Mouse (Mus musculus): ENCODE results near the gene Rgs9. TPM values are rescaled to one million over a fixed set of nuclear protein-coding genes. Genes with fewer than 3 reads are reported as not detected.

Rgs9 gene
- polyA plus RNA-seq, 1 experiment = 1.8 TPM

DNA sequence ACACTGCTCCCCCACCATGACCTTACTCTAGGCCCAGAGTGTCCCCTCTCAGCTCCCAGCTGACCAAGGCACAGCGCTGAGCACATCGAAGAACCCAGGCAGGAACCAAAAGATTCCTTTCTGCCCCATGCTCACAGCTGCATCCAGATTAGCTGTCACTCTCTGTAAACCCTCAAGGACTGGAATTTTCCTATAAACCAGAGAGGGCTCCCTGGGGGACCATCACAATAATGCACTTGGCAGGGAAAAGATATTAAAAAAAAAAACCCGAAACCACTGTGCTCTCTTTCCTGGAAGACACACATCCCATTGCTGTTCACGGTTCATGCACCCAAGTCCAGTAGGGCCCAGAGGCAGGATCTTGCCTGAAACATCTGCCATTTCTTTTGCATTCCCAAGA is 31.4 kb upstream of the Rgs9 start:
- peaks cover 3% of the 10 kb centered on the region; the same call in 1 of the 2 replicates for H3K4me1 ChIP-seq (ENCODE audit: control insufficient read depth, insufficient read depth, insufficient read length)
- no peak overlapping the region for H3K27ac ChIP-seq (ENCODE audit: insufficient read depth, low read length)
- TF ChIP-seq POLR2A (IDR thresholded peaks at IDR 0.05; ENCODE audit: low read depth, low read length) = no peak
- TF ChIP-seq CTCF (IDR thresholded peaks at IDR 0.05; ENCODE audit: extremely low read depth, insufficient read depth, insufficient read length, insufficient replicate concordance) = no peak
- 72% methylated on average over 4 of the region's 4 CpGs for WGBS
- no peak overlapping the region for H3K4me3 ChIP-seq (ENCODE audit: extremely low read depth, insufficient read depth, insufficient read length)
- H3K36me3 ChIP-seq (ENCODE audit: control insufficient read depth, insufficient read depth, low read length) = no peaks in the 10 kb centered on the region
- no peak for DNase-seq (ENCODE audit: low read depth in 1 of 2, low spot score in 2 of 2)
- no peaks in the 10 kb centered on the region for H3K27me3 ChIP-seq (ENCODE audit: control insufficient read depth, insufficient read depth, low read length)

DNA sequence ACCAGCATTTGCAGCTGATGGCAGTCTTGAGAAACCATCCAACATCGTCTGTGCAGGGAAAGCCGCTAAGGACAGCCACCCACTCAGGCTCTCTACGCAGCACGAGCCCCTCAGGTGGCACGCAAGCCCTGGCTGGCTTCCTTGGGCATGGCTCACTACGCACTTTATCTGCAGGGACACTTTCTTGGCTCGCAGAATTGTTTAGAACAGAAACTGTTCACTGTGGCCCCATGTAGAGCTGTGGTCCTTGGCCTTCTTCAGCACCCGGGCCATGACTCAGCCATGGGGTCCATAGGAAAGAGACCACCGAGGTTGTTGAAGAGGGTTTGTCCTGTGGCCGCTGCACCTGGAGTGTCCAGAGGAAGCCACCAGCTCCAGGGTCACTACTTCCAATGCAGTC is 30.0 kb upstream of the Rgs9 start:
- H3K36me3 ChIP-seq (ENCODE audit: control insufficient read depth, insufficient read depth, low read length) = no peaks in the 10 kb centered on the region
- no peaks in the 10 kb centered on the region for H3K27me3 ChIP-seq (ENCODE audit: control insufficient read depth, insufficient read depth, low read length)
- no peak for TF ChIP-seq POLR2A (IDR thresholded peaks at IDR 0.05; ENCODE audit: low read depth, low read length)
- no peak for TF ChIP-seq CTCF (IDR thresholded peaks at IDR 0.05; ENCODE audit: extremely low read depth, insufficient read depth, insufficient read length, insufficient replicate concordance)
- DNase-seq (ENCODE audit: low read depth in 1 of 2, low spot score in 2 of 2) = no peak
- H3K4me3 ChIP-seq (ENCODE audit: extremely low read depth, insufficient read depth, insufficient read length) = no peak overlapping the region
- peaks cover 3% of the 10 kb centered on the region; the same call in 1 of the 2 replicates for H3K4me1 ChIP-seq (ENCODE audit: control insufficient read depth, insufficient read depth, insufficient read length)
- WGBS = 80% methylated on average over 10 of the region's 10 CpGs
- no peak overlapping the region for H3K27ac ChIP-seq (ENCODE audit: insufficient read depth, low read length)

DNA sequence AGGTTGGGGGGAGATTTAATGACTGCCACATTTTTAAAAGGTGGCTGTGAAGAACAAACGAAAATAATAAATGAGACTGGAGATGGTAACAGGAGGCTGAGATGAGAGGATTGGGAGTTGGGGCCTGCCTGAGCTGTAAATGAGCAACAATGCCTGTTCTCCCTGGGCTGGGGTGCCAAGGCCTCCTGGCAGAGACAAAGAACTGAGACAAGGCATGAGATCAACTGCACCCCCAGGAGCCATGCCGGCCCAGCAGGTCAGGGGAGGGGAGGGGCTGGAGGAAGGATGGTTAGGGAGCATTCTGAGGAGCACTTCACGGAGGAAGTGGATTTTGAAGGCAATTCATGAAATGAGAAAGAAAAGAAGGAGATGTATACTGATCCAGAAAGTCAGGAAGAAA is 29.5 kb upstream of the Rgs9 start:
- H3K4me3 ChIP-seq (ENCODE audit: extremely low read depth, insufficient read depth, insufficient read length) = no peak overlapping the region
- WGBS = 78% methylated on average over 3 of the region's 3 CpGs
- no peak for DNase-seq (ENCODE audit: low read depth in 1 of 2, low spot score in 2 of 2)

GRCm38 (mm10) chr11:109326270-109326669 is 28.3 kb upstream of the Rgs9 start:
- no peak overlapping the region for H3K27ac ChIP-seq (ENCODE audit: insufficient read depth, low read length)
- no peak overlapping the region for H3K4me3 ChIP-seq (ENCODE audit: extremely low read depth, insufficient read depth, insufficient read length)
- no peaks in the 10 kb centered on the region for H3K36me3 ChIP-seq (ENCODE audit: control insufficient read depth, insufficient read depth, low read length)
- no peak for TF ChIP-seq CTCF (IDR thresholded peaks at IDR 0.05; ENCODE audit: extremely low read depth, insufficient read depth, insufficient read length, insufficient replicate concordance)
- no peak for TF ChIP-seq POLR2A (IDR thresholded peaks at IDR 0.05; ENCODE audit: low read depth, low read length)
- peaks cover 3% of the 10 kb centered on the region; the same call in 1 of the 2 replicates for H3K4me1 ChIP-seq (ENCODE audit: control insufficient read depth, insufficient read depth, insufficient read length)
- H3K27me3 ChIP-seq (ENCODE audit: control insufficient read depth, insufficient read depth, low read length) = no peaks in the 10 kb centered on the region
- DNase-seq (ENCODE audit: low read depth in 1 of 2, low spot score in 2 of 2) = no peak
- WGBS = 57% methylated on average over 13 of the region's 13 CpGs

More for the DNA sequence above, 29.5 kb upstream of the Rgs9 start:
- Histone ChIP-seq H3K4me1 (ENCODE audit: control insufficient read depth, insufficient read depth, insufficient read length) (peaks cover 3% of the 10 kb centered on the region; the same call in 1 of the 2 replicates), H3K27me3 (ENCODE audit: control insufficient read depth, insufficient read depth, low read length) (no peaks in the 10 kb centered on the region), H3K27ac (ENCODE audit: insufficient read depth, low read length) (no peak overlapping the region), H3K36me3 (ENCODE audit: control insufficient read depth, insufficient read depth, low read length) (no peaks in the 10 kb centered on the region)
- TF ChIP-seq CTCF (IDR thresholded peaks at IDR 0.05; ENCODE audit: extremely low read depth, insufficient read depth, insufficient read length, insufficient replicate concordance) = no peak
- no peak for TF ChIP-seq POLR2A (IDR thresholded peaks at IDR 0.05; ENCODE audit: low read depth, low read length)

- no peak overlapping the region for H3K4me3 ChIP-seq (ENCODE audit: extremely low read depth, insufficient read depth, insufficient read length)
- no peak overlapping the region for H3K27ac ChIP-seq (ENCODE audit: insufficient read depth, low read length)
- WGBS = 89% methylated on average over 8 of the region's 8 CpGs
- no peaks in the 10 kb centered on the region for H3K4me1 ChIP-seq (ENCODE audit: control insufficient read depth, insufficient read depth, insufficient read length)
- no peaks in the 10 kb centered on the region for H3K27me3 ChIP-seq (ENCODE audit: control insufficient read depth, insufficient read depth, low read length)
- H3K36me3 ChIP-seq (ENCODE audit: control insufficient read depth, insufficient read depth, low read length) = no peaks in the 10 kb centered on the region
- DNase-seq (ENCODE audit: low read depth in 1 of 2, low spot score in 2 of 2) = no peak
- TF ChIP-seq POLR2A (IDR thresholded peaks at IDR 0.05; ENCODE audit: low read depth, low read length) (no peak), CTCF (IDR thresholded peaks at IDR 0.05; ENCODE audit: extremely low read depth, insufficient read depth, insufficient read length, insufficient replicate concordance) (no peak)
These were observed 22.5 kb upstream of the Rgs9 start for GRCm38 (mm10) chr11:109320361-109320933.

DNA sequence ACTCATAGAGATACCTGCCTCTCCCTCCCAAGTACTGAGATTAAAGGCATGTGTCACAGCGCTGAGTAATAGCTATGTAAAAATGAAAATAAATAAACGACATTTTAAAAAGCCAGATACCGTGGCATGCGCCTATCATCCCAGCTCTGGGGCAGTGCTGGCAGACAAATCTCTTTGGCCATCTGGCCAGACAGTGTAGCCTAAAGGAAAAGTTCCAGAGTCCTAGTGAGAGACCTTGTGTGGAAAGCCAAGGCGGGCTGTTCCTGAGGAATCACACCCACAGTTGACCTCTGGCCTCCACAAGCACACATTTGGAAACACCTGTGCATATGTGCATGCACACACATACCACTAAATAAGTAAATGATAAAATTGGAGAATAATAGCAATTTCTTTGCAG is 22.0 kb upstream of the Rgs9 start:
- 88% methylated on average over 5 of the region's 5 CpGs for WGBS
- H3K27me3 ChIP-seq (ENCODE audit: control insufficient read depth, insufficient read depth, low read length) = peaks cover 1% of the 10 kb centered on the region; the same call in 1 of the 2 replicates
- DNase-seq (ENCODE audit: low read depth in 1 of 2, low spot score in 2 of 2) = no peak
- TF ChIP-seq CTCF (IDR thresholded peaks at IDR 0.05; ENCODE audit: extremely low read depth, insufficient read depth, insufficient read length, insufficient replicate concordance) = no peak
- no peak for TF ChIP-seq POLR2A (IDR thresholded peaks at IDR 0.05; ENCODE audit: low read depth, low read length)
- no peaks in the 10 kb centered on the region for H3K4me1 ChIP-seq (ENCODE audit: control insufficient read depth, insufficient read depth, insufficient read length)
- H3K36me3 ChIP-seq (ENCODE audit: control insufficient read depth, insufficient read depth, low read length) = no peaks in the 10 kb centered on the region
- no peak overlapping the region for H3K4me3 ChIP-seq (ENCODE audit: extremely low read depth, insufficient read depth, insufficient read length)
- H3K27ac ChIP-seq (ENCODE audit: insufficient read depth, low read length) = no peak overlapping the region

- DNase-seq (ENCODE audit: low read depth in 1 of 2, low spot score in 2 of 2) = no peak
- peaks cover 1% of the 10 kb centered on the region; the same call in 1 of the 2 replicates for H3K27me3 ChIP-seq (ENCODE audit: control insufficient read depth, insufficient read depth, low read length)
- no peak overlapping the region for H3K27ac ChIP-seq (ENCODE audit: insufficient read depth, low read length)
- no peaks in the 10 kb centered on the region for H3K4me1 ChIP-seq (ENCODE audit: control insufficient read depth, insufficient read depth, insufficient read length)
- no peaks in the 10 kb centered on the region for H3K36me3 ChIP-seq (ENCODE audit: control insufficient read depth, insufficient read depth, low read length)
- H3K4me3 ChIP-seq (ENCODE audit: extremely low read depth, insufficient read depth, insufficient read length) = no peak overlapping the region
- 89% methylated on average over 4 of the region's 4 CpGs for WGBS
- TF ChIP-seq CTCF (IDR thresholded peaks at IDR 0.05; ENCODE audit: extremely low read depth, insufficient read depth, insufficient read length, insufficient replicate concordance) (no peak), POLR2A (IDR thresholded peaks at IDR 0.05; ENCODE audit: low read depth, low read length) (no peak)
These were observed 21.5 kb upstream of the Rgs9 start for GRCm38 (mm10) chr11:109319471-109319870.

Data from spleen, adult 2 months (tissue).